Mouse (Mus musculus): ENCODE data around the gene Thra. TPM values are rescaled to one million over a fixed set of nuclear protein-coding genes. Genes with fewer than 3 reads are reported as not detected.

Gene Thra
- polyA plus RNA-seq, 1 experiment from 2014 or later = 41.4 TPM

DNA sequence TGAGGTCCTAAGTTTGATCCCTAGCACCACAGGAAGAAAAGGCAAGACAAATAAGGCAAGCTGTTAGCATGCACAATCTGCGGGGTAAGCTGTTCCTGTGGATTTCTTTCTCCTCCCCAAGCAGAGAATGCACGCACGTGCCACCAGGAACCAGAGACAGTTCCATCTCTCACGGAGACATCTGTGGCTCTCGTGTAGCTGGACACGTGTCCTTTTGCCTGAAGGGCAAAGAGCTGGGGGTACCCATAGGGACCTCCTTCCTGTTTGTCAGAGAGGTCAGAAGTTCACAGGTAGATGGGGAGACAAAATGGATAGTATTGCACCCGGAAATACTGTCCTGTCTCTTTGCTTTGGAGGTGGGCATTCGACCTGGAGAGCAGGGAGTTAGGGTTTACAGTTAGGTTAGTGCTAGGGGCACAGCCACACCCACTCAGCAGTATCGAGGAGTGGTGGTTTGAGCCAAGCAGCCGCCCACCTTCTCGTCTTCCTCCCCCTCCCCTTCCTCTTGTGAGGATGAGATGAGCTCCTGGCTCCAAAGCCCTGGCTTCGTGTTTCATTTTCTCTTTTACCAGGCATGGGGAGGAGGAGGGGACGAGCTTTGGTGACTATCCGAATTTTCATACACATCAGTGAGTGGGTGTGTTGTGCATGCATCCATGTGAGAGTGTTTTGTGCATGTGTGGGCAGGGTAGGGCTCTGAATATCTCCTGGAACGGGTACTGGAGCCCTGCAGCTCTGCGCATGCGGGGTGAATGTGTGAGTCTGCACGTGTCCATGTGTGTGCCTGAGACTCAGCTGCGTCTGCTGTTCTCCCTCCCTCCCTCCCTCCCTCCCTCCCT lies 6.6 kb downstream of the Thra start:
- peak overlapping the region; percentile 76 for H3K27ac ChIP-seq (ENCODE audit: low read depth, low read length)
- WGBS = 9% methylated on average over 19 of the region's 19 CpGs
- H3K9me3 ChIP-seq (ENCODE audit: control insufficient read depth, low read length) = no peaks in the 10 kb centered on the region
- no peak overlapping the region for H3K4me3 ChIP-seq (ENCODE audit: low read depth, low read length)
- DNase-seq (ENCODE audit: low spot score) (peak; percentile 83), ATAC-seq (ENCODE audit: low FRiP score) (peak; percentile 37; the same call in 1 of the 2 replicates)
- H3K9ac ChIP-seq (ENCODE audit: low read depth, low read length) = peak overlapping the region; percentile 7; the same call in 1 of the 2 replicates
- no peaks in the 10 kb centered on the region for H3K36me3 ChIP-seq (ENCODE audit: control insufficient read depth, insufficient read depth, low read length)
- no peaks in the 10 kb centered on the region for H3K27me3 ChIP-seq (ENCODE audit: control insufficient read depth, insufficient read depth, low read length)
- H3K4me1 ChIP-seq (replicated peaks; ENCODE audit: control insufficient read depth, insufficient read depth, low read length) = peaks cover 64% of the 10 kb centered on the region
- H3K4me2 ChIP-seq (replicated peaks; ENCODE audit: low read depth, low read length) = peak overlapping the region; percentile 33

DNA sequence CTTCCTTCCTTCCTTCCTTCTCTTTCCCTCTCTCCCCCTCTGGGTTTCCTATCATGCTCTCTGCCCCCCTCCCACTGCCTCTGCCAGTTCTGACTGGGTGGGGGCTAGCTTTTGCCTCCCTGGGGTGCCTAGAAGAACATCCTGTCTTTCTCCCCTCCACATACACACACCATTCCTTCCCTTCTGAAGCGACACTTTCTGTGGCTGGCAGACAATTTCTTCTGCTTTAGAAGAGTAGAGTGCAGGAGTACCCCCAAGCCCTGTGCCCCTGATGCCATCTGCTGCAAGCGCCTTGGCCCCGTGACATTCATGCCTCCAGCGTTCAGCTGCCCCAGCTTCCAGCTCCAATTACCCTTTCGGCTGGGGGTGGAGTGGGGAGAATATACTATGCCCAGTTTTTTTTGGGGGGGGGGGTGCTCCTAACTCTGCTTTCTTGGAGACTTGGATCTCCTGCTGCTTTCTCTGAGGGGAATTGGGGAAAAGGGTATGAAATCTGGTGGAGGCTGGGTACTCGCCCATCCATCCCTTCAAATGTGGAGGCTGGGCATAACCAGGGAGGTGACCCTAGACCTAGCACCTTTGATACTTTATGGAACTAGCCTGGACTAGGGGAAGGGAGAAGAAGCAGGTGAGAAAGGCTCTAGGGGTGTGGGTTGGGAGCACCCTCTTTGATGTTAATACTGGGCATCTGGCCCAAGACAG lies 7.5 kb downstream of the Thra start:
- WGBS = 26% methylated on average over 6 of the region's 6 CpGs
- Histone ChIP-seq H3K4me2 (replicated peaks; ENCODE audit: low read depth, low read length) (peak overlapping the region; percentile 27; the same call in 1 of the 2 replicates), H3K27ac (ENCODE audit: low read depth, low read length) (peak overlapping the region; percentile 92), H3K9me3 (ENCODE audit: control insufficient read depth, low read length) (no peaks in the 10 kb centered on the region), H3K27me3 (ENCODE audit: control insufficient read depth, insufficient read depth, low read length) (no peaks in the 10 kb centered on the region), H3K4me1 (replicated peaks; ENCODE audit: control insufficient read depth, insufficient read depth, low read length) (peaks cover 64% of the 10 kb centered on the region), H3K36me3 (ENCODE audit: control insufficient read depth, insufficient read depth, low read length) (no peaks in the 10 kb centered on the region), H3K9ac (ENCODE audit: low read depth, low read length) (peak overlapping the region; percentile 46; the same call in 1 of the 2 replicates), H3K4me3 (ENCODE audit: low read depth, low read length) (no peak overlapping the region)
- DNase-seq (ENCODE audit: low spot score) (peak; percentile 17), ATAC-seq (ENCODE audit: low FRiP score) (no peak)

DNA sequence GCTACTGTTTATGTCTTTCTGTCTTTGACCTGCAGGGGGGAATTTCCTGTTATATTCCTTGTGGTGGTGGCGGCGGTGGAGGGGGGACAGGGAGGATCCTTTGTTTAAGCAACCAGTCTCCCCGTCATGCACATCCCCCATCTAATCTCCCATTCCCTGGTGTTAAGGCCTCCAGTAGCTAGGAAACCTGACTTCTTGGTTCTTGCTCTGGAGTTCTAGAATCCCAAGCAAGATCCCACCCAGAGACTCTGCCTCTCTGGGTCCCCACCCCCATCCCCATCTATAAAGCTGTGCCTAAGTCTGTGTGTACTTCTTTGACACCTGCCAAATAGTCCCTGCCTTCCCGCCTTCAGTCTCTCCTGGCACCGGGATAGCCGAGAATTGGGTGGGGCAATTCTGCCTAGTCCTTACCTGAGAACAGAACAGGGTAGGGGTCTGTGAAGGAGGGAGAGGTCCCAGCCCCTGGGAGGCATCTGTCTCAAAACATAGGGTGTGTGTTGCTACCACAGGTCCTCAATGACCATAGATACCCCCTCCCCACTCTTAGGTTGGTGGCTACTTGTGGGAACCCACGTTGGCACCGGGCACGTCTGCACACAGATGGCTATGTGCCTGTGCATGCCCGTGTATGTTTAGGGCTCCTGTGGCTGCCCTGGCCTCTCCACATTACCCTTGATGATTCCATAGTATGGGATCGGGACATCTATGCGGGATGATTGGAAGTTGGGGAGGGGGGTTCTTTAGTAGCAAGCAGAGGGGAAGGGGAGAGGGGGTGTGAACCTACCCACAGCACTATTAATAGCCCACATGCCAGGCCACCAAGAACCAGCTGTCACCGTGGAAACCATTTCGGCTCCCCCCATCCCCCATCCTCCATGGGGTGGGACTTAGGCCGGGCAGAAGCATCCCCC lies 8.3 kb downstream of the Thra start:
- Histone ChIP-seq H3K4me1 (replicated peaks; ENCODE audit: control insufficient read depth, insufficient read depth, low read length) (peaks cover 59% of the 10 kb centered on the region), H3K36me3 (ENCODE audit: control insufficient read depth, insufficient read depth, low read length) (0 out of 2 replicates have a peak, but pooled peaks cover 2% of the 10 kb centered on the region), H3K4me3 (ENCODE audit: low read depth, low read length) (no peak overlapping the region), H3K9me3 (ENCODE audit: control insufficient read depth, low read length) (no peaks in the 10 kb centered on the region), H3K4me2 (replicated peaks; ENCODE audit: low read depth, low read length) (peak overlapping the region; percentile 27; the same call in 1 of the 2 replicates), H3K27ac (ENCODE audit: low read depth, low read length) (peak overlapping the region; percentile 92), H3K9ac (ENCODE audit: low read depth, low read length) (peak overlapping the region; percentile 59; the same call in 1 of the 2 replicates), H3K27me3 (ENCODE audit: control insufficient read depth, insufficient read depth, low read length) (no peaks in the 10 kb centered on the region)
- WGBS = 28% methylated on average over 15 of the region's 15 CpGs
- peak; percentile 41; the same call in 1 of the 2 replicates for ATAC-seq (ENCODE audit: low FRiP score)
- DNase-seq (ENCODE audit: low spot score) = peak; percentile 64

DNA sequence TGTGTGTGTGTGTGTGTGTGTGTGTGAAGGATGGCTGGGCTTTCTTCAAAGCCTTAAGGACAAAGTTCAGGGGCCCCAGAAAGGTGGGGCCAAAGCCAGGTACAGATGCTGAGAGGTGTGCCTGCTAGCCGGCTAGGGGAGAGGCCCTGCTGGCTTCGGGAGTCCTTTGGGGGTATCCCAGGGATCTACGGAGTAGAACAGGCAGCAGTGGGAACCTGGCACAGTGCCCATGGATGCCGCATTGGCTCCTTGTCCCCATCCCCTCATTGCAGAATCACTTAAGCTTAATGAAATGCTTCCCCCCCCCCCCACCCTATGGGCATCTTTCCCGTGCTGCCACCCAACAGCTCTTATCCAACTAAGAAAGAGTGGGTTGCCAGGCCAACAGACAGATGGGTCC lies 9.3 kb downstream of the Thra start:
- Histone ChIP-seq H3K27me3 (ENCODE audit: control insufficient read depth, insufficient read depth, low read length) (no peaks in the 10 kb centered on the region), H3K4me2 (replicated peaks; ENCODE audit: low read depth, low read length) (0 out of 2 replicates have a peak overlapping the region, but pooled peaks have one; percentile 6), H3K4me3 (ENCODE audit: low read depth, low read length) (no peak overlapping the region), H3K9me3 (ENCODE audit: control insufficient read depth, low read length) (no peaks in the 10 kb centered on the region), H3K9ac (ENCODE audit: low read depth, low read length) (peak overlapping the region; percentile 59), H3K4me1 (replicated peaks; ENCODE audit: control insufficient read depth, insufficient read depth, low read length) (peaks cover 57% of the 10 kb centered on the region), H3K36me3 (ENCODE audit: control insufficient read depth, insufficient read depth, low read length) (0 out of 2 replicates have a peak, but pooled peaks cover 3% of the 10 kb centered on the region), H3K27ac (ENCODE audit: low read depth, low read length) (peak overlapping the region; percentile 92)
- DNase-seq (ENCODE audit: low spot score) = no peak
- WGBS = 39% methylated on average over 5 of the region's 5 CpGs
- ATAC-seq (ENCODE audit: low FRiP score) = no peak

DNA sequence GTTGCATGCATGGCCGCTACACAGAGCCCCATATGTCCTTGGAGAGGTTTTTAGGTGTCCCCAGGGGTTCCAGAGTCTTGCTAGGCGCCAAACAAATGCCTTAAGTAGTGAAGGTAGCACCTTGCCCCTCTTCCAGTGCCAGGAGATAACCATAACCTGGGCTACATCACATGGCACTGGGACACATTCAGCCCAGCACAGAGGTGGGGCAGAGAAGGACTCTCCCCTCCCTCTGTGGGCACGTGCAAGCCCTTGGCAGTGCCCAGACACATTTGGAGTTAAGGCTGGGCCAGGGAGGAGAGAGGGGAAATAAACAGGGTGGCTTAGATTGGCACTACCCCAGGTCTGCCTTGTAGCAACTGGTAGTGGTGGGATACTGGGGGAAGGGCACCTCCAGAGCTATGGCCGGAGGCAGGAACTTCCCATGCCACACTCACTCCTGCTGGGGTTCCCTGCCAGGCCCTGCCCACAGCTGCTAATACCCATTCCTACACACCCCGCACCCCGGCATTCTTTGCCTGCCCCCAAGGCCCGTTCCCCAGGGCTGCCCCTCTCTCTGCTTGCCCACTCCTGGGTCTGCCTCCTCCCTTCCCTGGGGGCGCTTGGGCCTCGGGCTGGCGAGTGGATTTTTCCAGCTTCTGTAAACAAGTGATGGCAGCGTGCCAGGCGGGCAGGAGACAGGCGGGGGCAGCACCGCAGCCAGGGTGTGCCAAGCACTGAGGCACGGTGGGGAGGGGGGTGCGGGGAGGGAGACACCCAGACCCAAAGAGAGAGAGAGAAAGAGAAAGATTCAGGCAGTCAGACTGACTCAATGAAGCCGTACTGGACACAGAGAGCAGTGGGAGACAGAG lies 10.1 kb downstream of the Thra start:
- no peak for ATAC-seq (ENCODE audit: low FRiP score)
- DNase-seq (ENCODE audit: low spot score) = peak; percentile 31
- H3K27me3 ChIP-seq (ENCODE audit: control insufficient read depth, insufficient read depth, low read length) = no peaks in the 10 kb centered on the region
- 0 out of 2 replicates have a peak, but pooled peaks cover 3% of the 10 kb centered on the region for H3K36me3 ChIP-seq (ENCODE audit: control insufficient read depth, insufficient read depth, low read length)
- no peaks in the 10 kb centered on the region for H3K9me3 ChIP-seq (ENCODE audit: control insufficient read depth, low read length)
- peak overlapping the region; percentile 59 for H3K9ac ChIP-seq (ENCODE audit: low read depth, low read length)
- peak overlapping the region; percentile 92 for H3K27ac ChIP-seq (ENCODE audit: low read depth, low read length)
- H3K4me2 ChIP-seq (replicated peaks; ENCODE audit: low read depth, low read length) = 0 out of 2 replicates have a peak overlapping the region, but pooled peaks have one; percentile 21
- WGBS = 42% methylated on average over 16 of the region's 17 CpGs
- no peak overlapping the region for H3K4me3 ChIP-seq (ENCODE audit: low read depth, low read length)
- H3K4me1 ChIP-seq (replicated peaks; ENCODE audit: control insufficient read depth, insufficient read depth, low read length) = peaks cover 58% of the 10 kb centered on the region

DNA sequence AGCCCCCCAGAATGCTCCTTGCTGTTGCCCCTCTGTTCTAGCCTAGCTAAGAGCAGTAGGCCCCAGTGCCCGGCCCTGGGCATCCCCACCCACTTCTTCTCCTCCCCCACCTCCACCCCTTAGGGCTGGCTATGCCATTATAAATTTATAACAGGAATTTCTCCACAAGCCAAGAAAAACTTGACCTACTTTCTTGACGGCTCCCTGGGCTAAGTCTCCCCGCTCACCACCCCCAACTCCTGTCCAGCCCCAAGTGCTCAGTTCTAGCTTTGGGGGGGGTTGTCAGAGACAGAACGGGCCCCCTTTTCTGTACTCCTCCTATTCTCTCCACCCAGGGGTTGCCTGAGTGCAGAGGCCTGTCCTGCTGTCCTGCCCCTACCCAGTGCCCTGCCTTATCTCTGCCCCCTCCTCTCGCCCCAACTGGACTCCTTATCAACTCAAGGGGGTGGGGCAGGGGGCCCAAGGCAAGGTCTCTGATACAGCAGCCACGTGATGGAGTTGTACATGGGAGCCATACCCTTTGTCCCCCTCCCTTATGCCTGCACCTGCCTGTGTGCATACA lies 10.9 kb downstream of the Thra start:
- Histone ChIP-seq H3K9me3 (ENCODE audit: control insufficient read depth, low read length) (no peaks in the 10 kb centered on the region), H3K36me3 (ENCODE audit: control insufficient read depth, insufficient read depth, low read length) (0 out of 2 replicates have a peak, but pooled peaks cover 3% of the 10 kb centered on the region), H3K4me1 (replicated peaks; ENCODE audit: control insufficient read depth, insufficient read depth, low read length) (peaks cover 53% of the 10 kb centered on the region), H3K4me3 (ENCODE audit: low read depth, low read length) (no peak overlapping the region), H3K4me2 (replicated peaks; ENCODE audit: low read depth, low read length) (no peak overlapping the region), H3K9ac (ENCODE audit: low read depth, low read length) (peak overlapping the region; percentile 42), H3K27me3 (ENCODE audit: control insufficient read depth, insufficient read depth, low read length) (no peaks in the 10 kb centered on the region), H3K27ac (ENCODE audit: low read depth, low read length) (peak overlapping the region; percentile 92)
- 58% methylated on average over 6 of the region's 6 CpGs for WGBS
- ATAC-seq (ENCODE audit: low FRiP score) (no peak), DNase-seq (ENCODE audit: low spot score) (no peak)

DNA sequence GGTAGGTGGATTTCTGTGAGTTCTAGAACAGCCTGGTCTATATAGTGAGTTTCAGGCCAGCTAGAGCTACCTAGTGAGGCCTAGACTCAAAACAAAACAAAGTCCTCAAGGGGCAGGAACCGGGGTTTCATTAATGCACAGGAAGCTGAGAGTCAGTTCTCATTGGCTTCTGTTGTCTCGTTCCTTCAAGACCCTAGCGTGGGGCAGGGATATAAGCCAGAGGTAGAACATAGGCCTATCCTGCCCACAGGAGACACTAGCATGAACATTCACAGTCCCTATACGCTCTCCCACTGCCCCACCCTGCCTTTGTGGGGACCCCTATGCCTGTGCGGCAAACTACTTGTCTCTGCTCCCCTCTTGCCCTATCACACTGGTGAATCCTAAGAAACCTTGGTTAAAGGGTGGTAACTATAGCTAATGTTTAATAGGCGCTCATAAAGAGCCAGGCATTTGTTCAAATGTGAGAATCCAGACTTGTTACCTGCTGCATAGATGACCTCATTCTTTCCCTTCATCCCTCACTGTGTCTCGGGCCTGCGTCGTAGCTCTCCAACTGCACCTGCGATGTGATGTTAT lies 12.2 kb downstream of the Thra start:
- H3K4me3 ChIP-seq (ENCODE audit: low read depth, low read length) = no peak overlapping the region
- DNase-seq (ENCODE audit: low spot score) (no peak), ATAC-seq (ENCODE audit: low FRiP score) (no peak)
- 90% methylated on average over 10 of the region's 10 CpGs for WGBS
- H3K4me2 ChIP-seq (replicated peaks; ENCODE audit: low read depth, low read length) = no peak overlapping the region
- H3K9ac ChIP-seq (ENCODE audit: low read depth, low read length) = no peak overlapping the region
- H3K27ac ChIP-seq (ENCODE audit: low read depth, low read length) = no peak overlapping the region
- peaks cover 44% of the 10 kb centered on the region for H3K4me1 ChIP-seq (replicated peaks; ENCODE audit: control insufficient read depth, insufficient read depth, low read length)
- H3K27me3 ChIP-seq (ENCODE audit: control insufficient read depth, insufficient read depth, low read length) = no peaks in the 10 kb centered on the region
- H3K9me3 ChIP-seq (ENCODE audit: control insufficient read depth, low read length) = no peaks in the 10 kb centered on the region
- 0 out of 2 replicates have a peak, but pooled peaks cover 3% of the 10 kb centered on the region for H3K36me3 ChIP-seq (ENCODE audit: control insufficient read depth, insufficient read depth, low read length)

Data from hindbrain, embryonic 11.5 days (tissue).